Mouse (Mus musculus) lung, adult 2 months (tissue): Measurements from ENCODE around the gene Ebf3. TPM values are rescaled to one million over a fixed set of nuclear protein-coding genes. Genes with fewer than 3 reads are reported as not detected.

Experiments
- DNase-seq: peaks from one replicate; pipeline ENCODE4 v3.0.0; 2022
- H3K4me1 ChIP-seq: fragments of 200-500 bp; 2 replicates; pipeline ENCODE4 v1.6.1; 2011; ENCODE audit warnings: low read length; ENCODE audit not compliant: control insufficient read depth, insufficient read depth
- H3K4me3 ChIP-seq: fragments of 200-500 bp; replicated peaks from 2 replicates; pipeline ENCODE3; 2011; ENCODE audit warnings: low read depth, mild to moderate bottlenecking, control low read depth, low read length; ENCODE audit errors: extremely low read depth
- CTCF ChIP-seq: fragments of 200-500 bp; IDR thresholded peaks from 2 replicates; pipeline ENCODE4 v1.5.1; 2011; ENCODE audit warnings: mild to moderate bottlenecking, low read length, control low read depth; ENCODE audit not compliant: insufficient read depth
- POLR2A ChIP-seq: fragments of 200-500 bp; IDR thresholded peaks from 2 replicates; pipeline ENCODE4 v1.6.1; 2011; ENCODE audit warnings: low read depth, mild to moderate bottlenecking, control low read depth, low read length, borderline replicate concordance; ENCODE audit errors: extremely low read depth
- WGBS: fragments of 180-500 bp; shearing (Covaris S2); methylation state at CpG from one replicate; pipeline ENCODE4 v1.1.7; 2018; 5-methylcytosine and 5-hydroxymethylcytosine counted together
- polyA plus RNA-seq: library from polyadenylated mRNA; depleted of rRNA; stranded (reverse); fragments of >200 nt; gene quantifications from 2 replicates; pipeline ENCODE4 v1.2.3, GENCODE M21; 2012

Ebf3 gene
- polyA plus RNA-seq, 1 experiment = 0.83 TPM

DNA sequence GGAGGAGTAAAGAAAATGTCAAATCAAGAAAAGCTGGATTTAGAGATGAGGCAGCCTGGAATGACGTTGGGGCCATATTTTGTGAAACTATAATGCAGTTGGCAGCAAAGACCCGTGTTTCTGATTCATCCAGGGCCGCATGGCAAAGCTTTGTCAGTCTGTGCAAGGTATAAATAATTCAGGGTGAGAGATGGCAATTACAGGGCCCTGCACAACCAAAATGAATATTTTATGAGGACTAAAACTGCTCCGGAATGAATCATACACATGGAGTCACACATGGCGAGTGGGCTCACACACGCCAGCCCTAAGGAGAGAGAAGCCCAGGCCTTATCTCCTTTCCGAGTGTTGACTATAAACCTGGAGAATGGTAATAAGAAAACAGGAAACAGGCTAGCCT, 69.4 kb downstream of the Ebf3 start:
- no peak for DNase-seq

DNA sequence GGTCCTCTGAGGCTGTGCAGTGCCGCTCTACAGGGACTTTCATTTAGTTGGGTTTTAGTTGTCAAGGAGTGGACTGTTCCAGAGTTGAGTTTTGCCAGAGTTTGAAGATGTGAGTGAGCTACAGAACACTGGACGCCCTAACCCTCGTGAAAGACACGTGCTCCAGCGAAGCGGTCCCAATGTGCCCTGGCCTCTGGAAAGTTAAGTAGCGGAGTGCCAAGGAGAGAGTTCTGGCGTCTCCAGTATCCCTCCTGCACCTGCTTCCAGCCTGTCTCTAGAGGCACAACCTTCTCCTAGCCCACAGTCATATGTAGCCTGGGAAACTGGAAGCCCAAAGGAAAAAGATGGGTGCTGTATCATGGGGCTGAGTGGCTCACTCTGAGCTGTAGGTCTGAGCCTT, 73.8 kb downstream of the Ebf3 start:
- no peak for DNase-seq
- Histone ChIP-seq H3K4me3 (no peak overlapping the region), H3K4me1 (no peaks in the 10 kb centered on the region)
- 84% methylated on average over 8 of the region's 8 CpGs for WGBS
- TF ChIP-seq POLR2A = no peak
- TF ChIP-seq CTCF = no peak

More for the DNA sequence above, 69.4 kb downstream of the Ebf3 start:
- TF ChIP-seq CTCF = no peak
- no peak for TF ChIP-seq POLR2A
- Histone ChIP-seq H3K4me1 (no peaks in the 10 kb centered on the region), H3K4me3 (no peak overlapping the region)
- 82% methylated on average over 7 of the region's 7 CpGs for whole genome bisulfite sequencing

DNA sequence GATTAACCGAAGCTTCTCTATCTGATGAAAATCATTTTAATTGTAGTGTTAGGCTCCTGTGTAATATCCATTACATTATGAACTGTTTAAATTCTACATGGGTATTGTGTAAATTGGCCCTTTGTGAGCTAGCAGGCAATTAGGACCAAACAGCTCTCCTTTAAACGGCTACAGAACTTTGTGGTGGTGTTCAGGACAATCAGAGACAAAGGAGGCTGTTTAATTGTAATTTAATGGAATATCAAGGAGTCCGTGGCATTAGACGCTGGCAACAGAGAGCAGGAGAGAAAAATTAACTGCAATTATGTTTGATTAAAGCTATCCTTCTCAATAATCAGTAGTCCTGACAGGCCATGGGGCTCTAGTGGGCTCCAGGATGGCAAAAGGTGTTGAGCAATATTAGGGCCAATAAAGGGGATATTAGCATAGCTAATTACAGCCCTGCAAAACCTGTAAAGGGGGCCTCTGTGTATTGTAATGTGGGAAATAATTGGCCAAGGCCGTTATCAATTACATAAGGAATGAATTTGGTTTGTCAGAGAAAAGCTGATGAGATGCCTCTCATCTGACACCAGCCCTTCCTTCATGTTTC, 74.6 kb downstream of the Ebf3 start:
- no peak for DNase-seq
- H3K4me3 ChIP-seq = no peak overlapping the region
- TF ChIP-seq POLR2A = no peak
- no peak for TF ChIP-seq CTCF
- WGBS = 82% methylated on average over 5 of the region's 5 CpGs
- no peaks in the 10 kb centered on the region for H3K4me1 ChIP-seq

DNA sequence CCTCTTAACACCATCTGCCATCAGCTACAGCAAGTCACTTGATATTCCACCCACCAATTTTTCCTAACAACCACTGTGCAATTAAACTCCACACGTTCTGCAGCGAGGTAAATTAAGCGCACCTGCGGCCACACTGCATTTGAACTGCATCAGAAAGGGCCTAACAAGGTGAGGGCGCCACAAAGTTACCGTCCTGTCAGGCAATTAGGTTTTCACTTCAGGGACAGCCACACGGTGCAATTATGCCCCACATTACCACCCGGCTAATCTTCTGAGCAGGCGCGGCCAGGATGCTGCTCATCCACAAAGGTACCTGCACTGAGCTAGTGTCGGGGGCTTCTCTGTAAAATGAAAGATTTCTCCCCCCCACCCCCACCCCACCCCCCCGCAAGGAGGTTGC, 76.8 kb downstream of the Ebf3 start:
- WGBS = 76% methylated on average over 12 of the region's 12 CpGs
- Histone ChIP-seq H3K4me1 (no peaks in the 10 kb centered on the region), H3K4me3 (no peak overlapping the region)
- TF ChIP-seq POLR2A = no peak
- no peak for TF ChIP-seq CTCF
- no peak for DNase-seq

DNA sequence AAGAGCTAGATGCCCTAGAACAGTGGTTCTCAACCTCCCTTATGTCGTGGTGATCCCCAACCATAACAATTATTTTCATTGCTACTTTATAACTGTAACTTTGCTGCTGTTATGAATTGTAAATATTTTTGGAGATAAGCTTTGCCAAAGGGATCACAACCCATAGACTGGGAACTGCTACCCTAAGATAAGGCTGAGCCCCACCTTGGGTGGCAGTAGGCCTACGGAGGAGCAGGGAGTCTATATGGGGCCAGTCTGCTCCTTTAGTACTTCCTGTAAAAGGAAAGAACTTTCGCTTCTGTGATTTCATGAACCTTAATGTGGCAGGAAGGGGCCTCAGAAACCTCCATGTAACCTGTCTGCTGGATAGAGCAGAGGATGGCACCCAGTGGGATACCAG, 90.4 kb downstream of the Ebf3 start:
- WGBS = 84% methylated on average over 3 of the region's 3 CpGs
- H3K4me1 ChIP-seq = no peaks in the 10 kb centered on the region
- TF ChIP-seq POLR2A (no peak), CTCF (no peak)
- H3K4me3 ChIP-seq = no peak overlapping the region
- DNase-seq = no peak

DNA sequence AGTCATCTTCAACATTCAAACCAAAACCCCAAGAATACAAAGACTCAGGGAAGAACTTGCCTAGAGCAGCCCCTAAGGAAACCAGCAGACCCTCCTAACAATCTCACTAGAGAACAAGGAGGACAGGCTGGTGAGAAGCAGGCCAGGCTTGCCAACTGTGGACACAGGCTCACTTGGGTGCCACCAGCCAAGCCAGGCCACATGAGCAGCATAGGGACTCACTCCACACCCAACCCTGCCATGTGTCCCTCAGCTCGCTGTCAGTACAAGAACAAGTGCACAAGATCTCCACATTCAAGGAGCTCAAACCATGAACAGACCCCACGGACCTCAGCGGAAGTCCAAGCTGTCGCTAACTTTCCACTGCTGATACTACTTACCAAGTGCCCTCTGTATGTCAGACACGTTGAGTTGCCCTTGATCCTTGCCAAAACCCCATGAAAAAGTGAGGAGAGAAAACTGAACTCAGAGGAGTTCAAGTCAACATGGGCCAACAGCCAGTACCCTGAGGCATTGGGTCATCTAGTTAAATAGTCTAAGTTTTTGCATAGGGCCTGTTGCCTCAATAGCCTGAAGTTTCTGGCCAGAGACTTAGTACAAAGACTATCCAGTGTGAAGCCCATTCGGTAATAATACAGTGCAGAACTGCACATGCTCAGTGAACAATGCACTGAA, 91.3 kb downstream of the Ebf3 start:
- TF ChIP-seq POLR2A (no peak), CTCF (no peak)
- Histone ChIP-seq H3K4me1 (no peaks in the 10 kb centered on the region), H3K4me3 (no peak overlapping the region)
- DNase-seq = no peak
- 86% methylated on average over 6 of the region's 6 CpGs for WGBS

DNA sequence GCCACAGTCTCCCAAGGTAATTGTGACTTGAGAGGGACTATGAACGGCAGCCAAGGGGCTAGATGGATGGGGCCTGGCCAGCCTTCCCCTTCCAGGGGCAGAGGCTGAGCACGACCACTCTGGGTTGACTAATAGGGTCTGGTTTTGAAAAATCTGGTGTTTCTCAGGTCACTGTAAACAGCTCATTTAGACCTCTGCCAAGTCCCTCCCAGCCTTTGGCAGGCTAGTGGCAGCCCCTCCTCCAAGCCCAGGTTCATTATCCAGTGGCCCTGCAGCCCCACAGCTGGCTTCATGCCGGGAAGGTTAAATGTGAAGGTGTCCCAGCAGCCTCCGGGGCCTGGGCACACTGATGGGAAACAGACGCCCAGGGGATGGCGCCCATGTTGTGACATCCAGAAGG, 92.6 kb downstream of the Ebf3 start:
- 35% methylated on average over 6 of the region's 6 CpGs for WGBS
- no peaks in the 10 kb centered on the region for H3K4me1 ChIP-seq
- TF ChIP-seq CTCF (no peak), POLR2A (no peak)
- no peak for DNase-seq
- no peak overlapping the region for H3K4me3 ChIP-seq

DNA sequence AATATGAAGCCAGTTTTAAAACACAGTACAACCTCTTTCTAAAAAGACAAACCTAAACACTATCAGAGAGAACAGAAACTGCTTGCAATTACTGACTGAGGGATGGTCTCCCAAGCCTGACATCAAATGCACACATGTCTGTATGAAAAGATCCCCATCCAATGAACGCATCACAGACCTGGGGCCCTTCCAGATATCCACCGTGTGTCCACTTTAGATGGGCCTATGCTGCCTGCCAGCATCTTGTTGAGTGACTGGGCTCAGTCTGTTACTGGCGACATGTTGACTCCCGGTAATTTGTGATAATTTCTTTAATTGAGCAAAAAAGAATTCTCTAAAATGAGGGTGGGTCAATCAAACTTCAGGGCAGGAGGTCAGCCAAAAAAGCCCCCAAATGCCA, 93.8 kb downstream of the Ebf3 start:
- Histone ChIP-seq H3K4me3 (no peak overlapping the region), H3K4me1 (no peaks in the 10 kb centered on the region)
- DNase-seq = no peak
- TF ChIP-seq CTCF (no peak), POLR2A (no peak)
- WGBS = 92% methylated on average over 4 of the region's 4 CpGs

DNA sequence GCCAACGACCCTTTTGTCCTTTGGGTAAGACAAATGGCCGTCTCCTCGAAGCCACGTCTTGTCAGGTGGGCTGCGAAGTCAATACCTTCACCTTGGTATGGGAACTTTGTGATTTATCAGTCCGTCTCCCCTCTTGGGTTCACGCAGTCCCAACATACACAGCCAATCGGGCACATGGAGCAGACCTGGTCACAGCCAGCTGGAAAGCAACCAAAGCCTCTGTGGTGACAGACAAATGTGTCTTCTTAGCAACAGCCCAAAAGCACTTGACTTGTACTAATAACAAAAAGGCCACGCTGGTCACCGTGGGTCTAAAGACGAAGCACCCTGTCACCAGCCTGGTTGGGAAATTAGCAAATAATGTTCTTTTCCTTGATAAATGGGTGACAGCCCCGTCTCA, 95.5 kb downstream of the Ebf3 start:
- Histone ChIP-seq H3K4me1 (no peaks in the 10 kb centered on the region), H3K4me3 (no peak overlapping the region)
- no peak for TF ChIP-seq CTCF
- TF ChIP-seq POLR2A = no peak
- WGBS = 69% methylated on average over 12 of the region's 12 CpGs
- no peak for DNase-seq

DNA sequence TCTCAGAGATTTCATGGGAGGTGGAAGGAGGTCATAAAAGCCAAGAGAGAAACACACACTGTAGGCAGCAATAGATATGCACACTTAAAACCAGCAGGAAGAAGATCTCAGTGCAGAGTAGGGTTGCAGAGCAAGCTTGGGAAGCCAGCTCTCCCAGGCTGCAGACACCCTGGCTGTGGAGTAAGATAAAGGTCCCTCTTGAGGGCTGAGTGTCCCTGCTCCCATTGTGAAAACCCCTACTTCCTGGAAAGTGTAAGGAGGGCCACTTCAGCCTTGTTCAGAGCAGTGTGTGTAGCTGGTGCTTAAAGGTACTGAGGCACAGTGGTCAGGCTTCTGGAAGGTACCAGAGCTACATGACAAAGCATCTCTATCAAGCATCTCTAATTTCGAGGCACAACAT, 100.8 kb downstream of the Ebf3 start:
- no peak overlapping the region for H3K4me3 ChIP-seq
- H3K4me1 ChIP-seq = no peaks in the 10 kb centered on the region
- TF ChIP-seq POLR2A (no peak), CTCF (no peak)
- no peak for DNase-seq
- WGBS = 67% methylated on average over 1 of the region's 1 CpGs
